Mouse (Mus musculus) urinary bladder, adult 2 months (tissue): ENCODE measurements around the gene Gins1. TPM values are rescaled to one million over a fixed set of nuclear protein-coding genes. Genes with fewer than 3 reads are reported as not detected.

Experiments used
- DNase-seq: peaks from one replicate; pipeline ENCODE4 v3.0.0; 2022; ENCODE audit warnings: low spot score
- polyA plus RNA-seq: library from polyadenylated mRNA; depleted of rRNA; stranded (reverse); fragments of >200 nt; gene quantifications from 2 replicates; pipeline ENCODE4 v1.2.3, GENCODE M21; 2012; rRNA removed

Gene Gins1
- polyA plus RNA-seq, 1 experiment: 4.3 TPM

DNA sequence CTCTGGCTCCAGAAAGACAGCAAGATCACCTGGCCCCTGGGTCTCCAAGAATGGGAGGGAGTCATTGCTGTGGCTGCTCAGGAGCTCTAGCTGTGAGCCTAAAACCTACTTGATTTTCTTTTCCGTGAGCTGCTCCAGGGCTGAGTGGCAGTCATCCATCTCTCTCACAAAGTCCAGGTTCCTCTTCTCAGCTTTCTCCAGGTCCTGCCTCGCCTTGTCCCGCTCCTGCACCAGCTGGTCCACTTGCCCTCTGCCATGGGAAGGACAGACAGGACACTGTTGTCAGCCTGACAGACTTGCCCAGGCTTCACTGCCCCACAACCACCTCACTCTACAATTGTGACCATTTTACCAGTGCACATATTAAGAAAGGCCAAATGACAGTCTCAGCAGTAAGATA lies 58.0 kb downstream of the Gins1 start:
- no peak for DNase-seq

DNA sequence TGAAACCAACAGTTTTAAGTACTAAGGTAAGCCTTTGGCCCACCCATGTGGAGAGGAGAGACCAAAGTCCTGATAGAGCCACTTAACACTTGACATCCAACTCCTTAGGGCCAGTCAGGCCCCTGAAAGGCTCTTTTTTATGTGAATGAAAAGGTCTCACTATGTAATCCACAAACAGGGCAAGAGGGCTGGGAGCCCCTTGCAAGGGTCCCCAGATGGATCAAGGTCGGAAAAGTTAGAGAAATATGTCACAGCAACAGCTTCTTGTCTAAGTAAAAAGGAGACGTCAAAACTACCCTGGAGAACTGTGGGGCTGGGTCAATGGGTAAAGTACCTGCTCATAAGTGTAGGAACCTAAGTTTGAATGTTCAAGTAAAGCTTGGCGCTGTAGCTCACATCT lies 59.4 kb downstream of the Gins1 start:
- DNase-seq: no peak

DNA sequence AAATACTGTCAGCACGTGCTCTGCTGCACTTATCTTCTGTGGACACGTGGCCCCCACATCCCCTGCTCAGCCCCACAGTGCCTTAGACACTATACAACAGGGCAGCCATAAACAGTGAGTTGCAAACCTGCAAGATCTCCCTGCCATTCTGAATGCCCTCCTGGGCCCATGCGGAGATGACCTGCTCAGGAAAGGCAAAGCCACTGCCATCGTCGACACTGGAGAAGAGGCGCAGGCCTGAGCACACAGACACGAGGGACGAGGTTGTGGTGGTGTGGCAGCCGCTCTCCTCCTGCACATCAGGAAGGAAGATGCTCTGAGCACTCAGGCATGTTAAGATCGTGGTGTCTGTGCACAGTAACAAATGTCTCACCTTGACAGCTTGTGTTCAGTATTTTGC lies 60.8 kb downstream of the Gins1 start:
- DNase-seq: no peak

DNA sequence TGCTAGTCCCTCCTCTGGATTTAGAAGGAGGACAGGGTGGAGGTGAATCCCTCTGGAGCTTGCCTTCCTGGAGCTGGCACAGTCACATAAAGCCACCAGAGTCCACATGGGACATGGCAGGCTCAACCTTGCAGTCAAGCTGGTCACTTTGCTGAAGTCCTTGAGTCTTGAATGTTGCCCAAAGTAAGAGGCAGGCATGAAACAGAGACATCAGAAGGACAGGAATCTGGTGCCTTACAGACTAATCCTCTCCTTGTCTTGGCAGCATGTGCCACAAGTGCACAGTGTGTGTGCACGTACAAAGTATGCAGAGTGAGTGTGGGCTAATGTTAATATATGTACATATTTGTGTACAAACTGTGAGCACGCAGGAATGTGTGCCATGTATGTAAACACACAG lies 62.3 kb downstream of the Gins1 start:
- peak; percentile 3 for DNase-seq

DNA sequence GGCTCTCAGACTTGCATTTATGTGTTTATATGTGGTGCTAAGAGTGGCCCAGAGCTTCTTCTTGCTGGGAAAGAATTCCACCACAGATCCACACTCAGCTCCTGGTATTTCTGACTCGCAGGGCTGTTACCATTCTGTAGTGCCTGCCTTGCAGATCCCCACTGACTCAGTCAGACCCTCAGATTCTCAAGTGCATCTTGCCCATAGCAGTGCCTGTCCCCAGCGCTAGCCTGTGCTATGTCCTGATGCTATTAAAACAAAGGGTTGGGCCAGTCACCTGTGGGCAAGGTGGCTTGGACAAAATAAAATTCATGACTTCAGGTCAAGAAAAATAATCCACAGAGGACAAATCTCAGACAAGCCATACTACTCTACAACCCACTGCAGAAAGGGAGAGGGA lies 64.0 kb downstream of the Gins1 start:
- peak; percentile 5 for DNase-seq

DNA sequence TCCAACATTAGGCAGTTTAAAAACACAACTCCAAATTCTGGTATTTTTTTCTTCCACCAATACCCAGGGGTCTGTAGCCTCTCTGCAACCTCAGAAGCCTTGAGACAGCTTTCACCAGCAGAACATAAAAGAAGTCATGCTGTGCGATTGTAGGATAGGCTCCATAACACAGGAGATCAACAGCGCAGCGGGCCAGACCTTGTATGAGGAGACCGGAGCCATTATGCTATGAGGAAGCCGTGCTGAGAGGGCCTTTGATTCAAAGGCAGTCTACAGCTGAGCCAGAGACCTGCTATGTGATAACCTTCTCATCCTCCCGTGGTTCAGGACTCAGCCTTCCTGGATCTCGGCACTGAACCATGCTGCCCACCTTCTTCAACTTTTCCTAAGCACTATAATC lies 66.7 kb downstream of the Gins1 start:
- no peak for DNase-seq

DNA sequence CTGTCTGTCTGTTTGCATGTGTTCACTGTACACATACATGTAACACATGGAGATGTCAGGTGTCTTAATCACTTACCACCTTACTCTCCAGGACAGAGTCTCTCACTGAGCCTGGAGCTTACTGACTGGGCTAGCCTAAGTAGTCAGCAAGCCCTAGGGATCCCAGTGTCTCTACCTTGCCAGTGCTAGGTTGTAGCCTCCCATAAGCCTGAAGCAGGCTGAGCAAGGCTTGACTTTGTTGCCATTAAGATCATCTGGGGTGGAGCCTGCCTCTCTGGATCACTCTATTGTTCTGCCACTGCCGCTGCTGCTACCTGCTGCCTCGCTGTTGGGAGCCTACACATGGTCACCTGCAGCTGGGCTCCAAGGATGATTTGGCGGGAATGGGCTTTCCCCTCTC lies 67.5 kb downstream of the Gins1 start:
- no peak for DNase-seq

DNA sequence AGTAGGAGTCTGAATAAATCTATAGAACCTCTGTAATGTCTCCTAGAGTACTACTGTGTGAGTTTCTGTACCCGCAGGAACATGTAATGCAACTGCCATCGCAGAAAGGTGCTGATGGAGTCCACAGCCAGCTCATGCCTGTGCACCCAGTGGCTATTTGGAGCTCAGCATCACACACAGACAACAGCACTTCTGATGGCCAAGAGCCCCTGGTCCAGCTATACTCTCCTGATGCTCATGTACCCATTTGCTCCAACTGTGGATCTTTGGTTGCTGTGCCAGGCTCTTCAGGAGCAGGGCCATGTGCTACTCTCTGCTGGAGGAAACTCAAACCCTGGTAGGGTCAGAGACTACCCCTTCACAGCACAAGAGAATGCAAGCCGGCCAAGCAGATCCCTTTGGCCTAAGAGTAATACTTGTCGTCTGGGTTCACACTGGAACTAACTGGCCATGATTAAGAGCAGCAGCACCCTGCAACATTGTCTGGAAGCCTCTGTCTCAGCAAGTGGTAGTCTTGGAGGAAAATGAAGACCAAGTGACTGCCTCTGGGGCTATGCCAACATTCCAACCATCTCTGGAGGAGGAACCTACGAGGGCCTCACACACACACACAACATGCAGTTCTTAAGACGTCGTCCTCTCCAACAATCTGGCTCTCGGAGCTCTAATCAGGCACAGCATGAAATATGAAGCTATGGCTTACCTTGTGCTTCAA lies 68.4 kb downstream of the Gins1 start:
- no peak for DNase-seq

DNA sequence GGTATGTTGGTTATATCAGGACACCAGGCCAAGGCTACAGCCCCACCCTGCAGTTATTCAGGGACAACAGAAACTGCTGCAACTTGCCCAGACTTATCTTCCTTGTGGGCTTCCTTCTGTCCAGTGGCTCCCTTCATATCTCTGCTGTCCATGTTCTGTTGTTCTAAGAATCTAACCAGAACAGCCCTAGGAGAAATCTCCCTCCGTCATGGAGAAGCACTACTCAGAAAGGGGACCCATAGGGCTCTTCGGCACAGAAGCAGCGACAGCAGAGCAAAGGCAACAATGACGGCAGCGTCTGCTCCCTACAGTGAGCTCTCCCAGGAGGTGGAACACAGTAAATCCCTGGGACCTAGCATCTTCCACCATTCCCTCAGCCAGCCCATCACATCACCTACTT lies 71.7 kb downstream of the Gins1 start:
- DNase-seq: peak; percentile 3

DNA sequence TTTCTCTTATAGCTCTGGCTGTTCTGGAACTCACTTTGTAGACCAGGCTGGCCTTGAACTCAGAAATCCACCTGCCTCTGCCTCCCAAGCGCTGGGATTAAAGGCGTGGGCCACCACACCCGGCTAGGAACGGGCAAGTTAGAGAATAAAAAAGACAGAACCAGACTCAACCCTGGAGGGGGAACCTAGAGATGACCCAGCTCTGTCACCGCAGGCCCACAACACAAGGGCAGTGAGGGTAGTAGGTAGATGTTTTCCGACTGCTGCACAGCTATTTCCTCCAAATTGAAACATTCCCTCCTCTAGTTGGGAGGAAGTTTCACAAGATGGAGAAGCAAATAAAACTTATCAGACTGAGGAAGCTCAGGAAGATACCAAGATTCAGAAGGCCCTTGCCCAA lies 72.5 kb downstream of the Gins1 start:
- DNase-seq: no peak

DNA sequence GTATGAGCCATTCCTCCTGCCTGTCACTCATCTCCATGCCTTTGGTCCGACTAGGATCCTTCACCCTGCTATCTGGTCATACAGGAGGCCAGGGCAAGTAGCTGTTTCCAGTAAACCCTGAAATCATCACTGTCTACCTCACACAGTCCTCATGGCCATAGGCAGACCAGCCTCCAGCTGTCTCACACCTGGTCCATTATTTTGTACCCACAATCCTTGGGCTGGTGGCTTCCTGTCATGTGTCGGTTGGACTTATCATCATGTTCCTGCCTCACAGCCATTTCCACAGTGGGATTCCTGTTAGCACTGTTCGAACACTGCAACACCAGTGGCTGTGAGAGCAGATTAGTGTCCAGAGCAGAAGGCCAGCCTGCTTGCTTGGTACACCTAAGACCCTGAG lies 73.6 kb downstream of the Gins1 start:
- no peak for DNase-seq

DNA sequence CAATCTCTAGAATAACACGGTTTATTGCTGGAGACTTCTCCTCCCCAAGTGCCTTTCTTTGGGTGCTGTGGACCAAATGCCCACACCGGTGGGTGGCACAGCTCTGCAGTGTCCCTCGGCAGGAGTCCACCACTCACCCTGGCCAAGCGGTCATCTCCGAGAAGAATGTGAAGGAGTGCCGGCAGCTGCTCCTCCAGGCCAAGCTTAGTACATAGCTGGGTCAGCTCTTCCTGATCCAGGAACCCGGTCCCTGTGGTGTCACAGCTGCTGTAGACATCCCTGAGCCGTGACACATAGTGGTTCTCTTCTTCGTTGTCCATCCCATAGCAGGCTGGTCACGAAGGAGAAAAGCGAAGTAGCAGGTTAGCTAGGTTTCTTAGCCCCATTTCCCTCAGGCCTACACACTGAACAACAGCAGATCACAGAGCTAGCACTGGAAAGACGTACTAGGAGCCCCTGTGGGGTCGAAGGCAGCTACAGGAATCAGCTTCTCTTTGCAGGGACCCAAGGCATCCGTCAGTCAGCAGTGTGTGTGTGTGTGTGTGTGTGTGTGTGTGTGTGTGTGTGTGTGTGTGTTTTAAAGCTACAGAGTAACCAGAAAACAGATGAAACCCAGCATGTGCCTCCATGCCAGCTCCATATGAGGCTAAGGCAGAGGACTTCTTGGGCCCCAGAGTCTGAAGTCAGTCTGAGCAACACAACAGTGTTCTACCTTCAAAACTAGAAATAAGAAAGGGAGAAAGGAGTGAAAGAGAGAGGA lies 74.8 kb downstream of the Gins1 start:
- no peak for DNase-seq

Other genes with a start within 250 kb of the Gins1 start
- 9.2 and 9.7 TPM in 2 replicates for gene Acss1, start 236.9 kb upstream of the Gins1 start, polyA plus RNA-seq
- gene Vsx1, start 216.0 kb upstream of the Gins1 start, polyA plus RNA-seq: not detected in 2 replicates
- 38.4 and 46.2 TPM in 2 replicates for gene Entpd6, start 156.4 kb upstream of the Gins1 start, polyA plus RNA-seq
- 290 and 354 TPM in 2 replicates for gene Pygb, start 118.7 kb upstream of the Gins1 start, polyA plus RNA-seq
- 204 and 249 TPM in 2 replicates for gene Abhd12, start 659 bp upstream of the Gins1 start, polyA plus RNA-seq
- gene Ninl, start 134.0 kb downstream of the Gins1 start, polyA plus RNA-seq: 6.5 and 6.7 TPM in 2 replicates
- gene Nanp, start 134.0 kb downstream of the Gins1 start, polyA plus RNA-seq: 11.5 and 15.2 TPM in 2 replicates
- not detected in 2 replicates for gene Gm14151, start 186.9 kb downstream of the Gins1 start, polyA plus RNA-seq
- gene Gm14147, start 192.8 kb downstream of the Gins1 start, polyA plus RNA-seq: not detected in 2 replicates